Comparison of ENCODE assay signal across 13 mouse cellular contexts in the genomic region with DNA sequence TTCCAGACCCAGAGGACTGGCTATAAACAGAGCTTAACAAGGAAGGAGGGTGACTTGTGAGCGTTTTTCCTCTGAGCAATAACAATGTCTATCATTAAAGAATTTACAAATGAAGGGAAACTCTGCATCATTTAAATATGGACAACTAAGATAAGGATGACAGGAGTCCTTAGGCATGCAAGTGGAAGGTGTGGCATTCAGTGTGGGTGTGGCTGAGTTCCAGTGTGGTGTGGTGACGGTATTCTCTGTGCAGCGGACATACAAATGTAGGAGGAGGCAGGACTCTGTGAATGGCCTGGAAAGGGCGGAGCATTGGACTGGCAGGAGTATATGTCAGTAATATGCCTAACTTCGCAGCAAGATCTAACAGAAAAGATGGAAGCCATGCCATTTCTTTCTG. TPM values are rescaled to one million over a fixed set of nuclear protein-coding genes. Genes with fewer than 3 reads are reported as not detected.
DNase-seq lines count a peak whose midpoint lies in the region; ATAC-seq lines count a peak whose summit lies in the region.
"Had no signal": no experiment of that assay in that cellular context is flagged by ENCODE, and none has a peak within 500 bp of the region (broad histone marks: within the 10 kb centered on the region; RNA-seq: fewer than 3 reads in every experiment).

No protein-coding gene starts in this region.

- no peaks in the 10 kb centered on the region for H3K4me1 ChIP-seq in heart, embryonic 12.5 days (replicated peaks)
- H3K4me1 ChIP-seq in liver, embryonic 16.5 days (ENCODE audit: control insufficient read depth, low read depth, low read length) = no peaks in the 10 kb centered on the region
- H3K4me1 ChIP-seq in embryonic facial prominence, embryonic 10.5 days = no peaks in the 10 kb centered on the region
- H3K4me1 ChIP-seq: forebrain, embryonic 10.5 days; limb, embryonic 15.5 days had no signal

- no peak overlapping the region for H3K4me3 ChIP-seq in heart, embryonic 12.5 days
- no peak overlapping the region for H3K4me3 ChIP-seq in liver, embryonic 16.5 days (ENCODE audit: low read depth, low read length)
- H3K4me3 ChIP-seq in embryonic facial prominence, embryonic 10.5 days = no peak overlapping the region
- H3K4me3 ChIP-seq: forebrain, embryonic 10.5 days; layer of hippocampus, adult 2 months; limb, embryonic 15.5 days had no signal

- H3K9ac ChIP-seq in heart, embryonic 12.5 days = no peak overlapping the region
- no peak overlapping the region for H3K9ac ChIP-seq in liver, embryonic 16.5 days (ENCODE audit: low read depth, low read length)
- H3K9ac ChIP-seq: limb, embryonic 15.5 days had no signal

- no peak for ATAC-seq in heart, embryonic 12.5 days (ENCODE audit: insufficient number of reproducible peaks, low FRiP score)
- ATAC-seq in liver, embryonic 16.5 days (ENCODE audit: low read depth) = peak; percentile 92
- ATAC-seq in cerebellum, adult (ENCODE audit: insufficient number of reproducible peaks, low FRiP score, low TSS enrichment) = no peak

- no peak overlapping the region for H3K27ac ChIP-seq in heart, embryonic 12.5 days (ENCODE audit: poor library complexity, severe bottlenecking)
- no peak overlapping the region for H3K27ac ChIP-seq in liver, embryonic 16.5 days (ENCODE audit: low read length)
- H3K27ac ChIP-seq in embryonic facial prominence, embryonic 10.5 days (replicated peaks) = no peak overlapping the region
- H3K27ac ChIP-seq: forebrain, embryonic 10.5 days; layer of hippocampus, adult 2 months; limb, embryonic 15.5 days had no signal

- H3K9me3 ChIP-seq in heart, embryonic 12.5 days (replicated peaks) = no peaks in the 10 kb centered on the region; the same call in 1 of the 2 replicates
- no peaks in the 10 kb centered on the region for H3K9me3 ChIP-seq in liver, embryonic 16.5 days (replicated peaks; ENCODE audit: control insufficient read depth, low read length)
- H3K9me3 ChIP-seq in embryonic facial prominence, embryonic 10.5 days = no peaks in the 10 kb centered on the region
- H3K9me3 ChIP-seq: forebrain, embryonic 10.5 days; limb, embryonic 15.5 days had no signal

- H3K4me2 ChIP-seq in heart, embryonic 12.5 days = no peak overlapping the region
- H3K4me2 ChIP-seq in liver, embryonic 16.5 days (ENCODE audit: low read depth, low read length) = no peak overlapping the region
- H3K4me2 ChIP-seq: limb, embryonic 15.5 days had no signal

- 67% methylated on average over 5 of the region's 5 CpGs for WGBS in heart, embryonic 12.5 days
- WGBS in liver, embryonic 16.5 days (ENCODE audit: insufficient replicate concordance) = 49% methylated on average over 5 of the region's 5 CpGs
- 86% methylated on average over 5 of the region's 5 CpGs for WGBS in embryonic facial prominence, embryonic 10.5 days

- DNase-seq in heart, adult 18-20 months = peak; percentile 27 to 38
- peak; percentile 97 for DNase-seq in 3T3-L1 (ENCODE audit: low read depth, low spot score)
- peak; percentile 51 for DNase-seq in c-Kit-positive CD71-positive TER-119-negative erythroid progenitor cells, embryonic 14.5 days (ENCODE audit: low read depth)
- DNase-seq in embryonic facial prominence, embryonic 10.5 days (ENCODE audit: low spot score) = no peak
- no peak for DNase-seq in testis, postnatal 14 days (ENCODE audit: low spot score)
- DNase-seq: cerebellum, postnatal 14 days; retina, postnatal 1 day had no signal

- no peaks in the 10 kb centered on the region for H3K27me3 ChIP-seq in heart, embryonic 12.5 days (replicated peaks)
- H3K27me3 ChIP-seq in liver, embryonic 16.5 days (ENCODE audit: control insufficient read depth, insufficient read depth, low read depth, low read length) = no peaks in the 10 kb centered on the region
- no peaks in the 10 kb centered on the region for H3K27me3 ChIP-seq in embryonic facial prominence, embryonic 10.5 days (replicated peaks; ENCODE audit: low read depth, poor library complexity, severe bottlenecking)
- H3K27me3 ChIP-seq: limb, embryonic 15.5 days had no signal

- no peaks in the 10 kb centered on the region for H3K36me3 ChIP-seq in heart, embryonic 12.5 days
- H3K36me3 ChIP-seq in liver, embryonic 16.5 days (ENCODE audit: control insufficient read depth, insufficient read depth) = no peaks in the 10 kb centered on the region
- H3K36me3 ChIP-seq in embryonic facial prominence, embryonic 10.5 days (replicated peaks) = no peaks in the 10 kb centered on the region
- H3K36me3 ChIP-seq: forebrain, embryonic 10.5 days; limb, embryonic 15.5 days had no signal

RNA-seq across cellular contexts. Expression of a gene that starts 24.3 kb away (rescaled TPM):
- total RNA-seq in heart, adult 18-20 months (2021) = 10 to 100 TPM; 80.1 to 92.3 TPM
- polyA plus RNA-seq in heart, embryonic 12.5 days (2016; fragmentation: Nextera tagmentation; extraction: Ambion mirVana) = 166 and 176 TPM in 2 replicates
- 13.2 and 13.3 TPM in 2 replicates for polyA plus RNA-seq in liver, embryonic 16.5 days (2015; fragmentation: Nextera tagmentation; extraction: Ambion mirVana)
- polyA plus RNA-seq in embryonic facial prominence, embryonic 10.5 days (2016; fragmentation: Nextera tagmentation; extraction: Ambion mirVana) = 4.1 and 7.9 TPM in 2 replicates

Comparison
In these comparisons a context has a peak if more than half of its experiments do, and no peak if none do; other contexts are left out.
1. DNase-seq: peak in heart, adult 18-20 months (2 of 2), 3T3-L1 (single experiment) and c-Kit-positive CD71-positive TER-119-negative erythroid progenitor cells, embryonic 14.5 days (single experiment); none in embryonic facial prominence, embryonic 10.5 days (single experiment) and testis, postnatal 14 days (single experiment).
2. RNA of a gene that starts 24.3 kb away (polyA plus RNA-seq): 166 to 176 TPM in heart, embryonic 12.5 days; 13.2 to 13.3 TPM in liver, embryonic 16.5 days and 4.1 to 7.9 TPM in embryonic facial prominence, embryonic 10.5 days; every median in the first group is over 10 times any median in the second.